Comparison of ENCODE assay signal across 8 mouse cellular contexts in the genomic region with DNA sequence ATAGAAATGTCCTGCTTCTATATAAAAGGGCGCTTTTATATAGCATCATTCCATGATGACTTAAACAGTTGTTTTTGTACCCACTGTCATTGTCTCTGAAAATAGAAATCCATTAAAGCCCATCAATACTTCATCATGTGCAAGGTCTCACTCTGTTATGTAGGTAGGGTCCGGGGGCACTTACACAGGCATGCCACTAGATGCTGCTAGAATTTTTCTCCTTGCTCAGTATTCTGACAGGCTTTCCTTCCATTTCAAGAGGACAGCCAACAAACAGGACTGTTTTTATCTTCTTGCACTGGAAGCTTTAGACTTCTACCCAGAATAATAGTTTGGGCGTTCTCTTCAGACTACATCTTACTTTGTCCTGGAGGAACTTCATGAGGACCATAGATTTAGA.
DNase-seq lines count a peak whose midpoint lies in the region; ATAC-seq lines count a peak whose summit lies in the region.

No protein-coding gene starts in this region.

- intact Hi-C loops in heart, postnatal 25 days (cut with DNase I) = no loop called here

- DNase-seq in heart, adult 11 months = peak; percentile 55
- no peak for DNase-seq in heart, postnatal 25 days (ENCODE audit: low spot score)
- peak; percentile 52 for DNase-seq in 3T3-L1 (ENCODE audit: low read depth, low spot score)
- DNase-seq in embryo, embryonic 9.5 days (ENCODE audit: extremely low spot score) = peak; percentile 7
- DNase-seq in layer of hippocampus, postnatal 14 days (ENCODE audit: low spot score in 2 of 2) = peak; percentile 6 to 49
- DNase-seq in yolk sac, embryonic 10.5 days (ENCODE audit: low spot score) = no peak

- ATAC-seq in CD4-positive, CD25-positive, alpha-beta regulatory T cell, adult 4 months = no peak
- ATAC-seq in erythroid progenitor cell, adult 5-6 weeks (replicated peaks; ENCODE audit: low FRiP score, poor library complexity, severe bottlenecking) = no peak

Comparison
In these comparisons a context has a peak if more than half of its experiments do, and no peak if none do; other contexts are left out.
1. DNase-seq: peak in heart, adult 11 months (single experiment), 3T3-L1 (single experiment), embryo, embryonic 9.5 days (single experiment) and layer of hippocampus, postnatal 14 days (2 of 2); none in heart, postnatal 25 days (single experiment) and yolk sac, embryonic 10.5 days (single experiment).